Mouse (Mus musculus) heart, embryonic 11.5 days (tissue): ENCODE data around the gene Trim47. TPM values are rescaled to one million over a fixed set of nuclear protein-coding genes. Genes with fewer than 3 reads are reported as not detected.

Experiments used
- ATAC-seq: fragments of 200-750 bp; cut with Nextera tagmentation; replicated peaks from 2 replicates; pipeline ENCODE4 v1.8.0; 2017; ENCODE audit warnings: moderate library complexity; ENCODE audit not compliant: insufficient number of reproducible peaks, low FRiP score, low TSS enrichment
- H3K27ac ChIP-seq: fragments of 300-500 bp; sonication (generic); 2 replicates; pipeline ENCODE4 v1.5.1; 2014; ENCODE audit warnings: mild to moderate bottlenecking, low read depth, low read length
- H3K27me3 ChIP-seq: fragments of 300-500 bp; sonication (generic); 2 replicates; pipeline ENCODE4 v1.6.1; 2014; ENCODE audit warnings: mild to moderate bottlenecking, low read length, mixed read lengths; ENCODE audit not compliant: control insufficient read depth, insufficient read depth
- H3K36me3 ChIP-seq: fragments of 300-500 bp; sonication (generic); 2 replicates; pipeline ENCODE4 v1.6.1; 2014; ENCODE audit warnings: mild to moderate bottlenecking, low read length, moderate library complexity, mixed read lengths; ENCODE audit not compliant: control insufficient read depth, insufficient read depth
- H3K4me1 ChIP-seq: fragments of 300-500 bp; sonication (generic); 2 replicates; pipeline ENCODE4 v1.6.1; 2014; ENCODE audit warnings: low read length; ENCODE audit not compliant: control insufficient read depth, insufficient read depth
- H3K4me2 ChIP-seq: fragments of 300-500 bp; sonication (generic); 2 replicates; pipeline ENCODE4 v1.6.1; 2014; ENCODE audit warnings: mild to moderate bottlenecking, moderate library complexity
- H3K4me3 ChIP-seq: fragments of 300-500 bp; sonication (generic); 2 replicates; pipeline ENCODE4 v1.5.1; 2014; ENCODE audit warnings: low read depth, low read length
- H3K9ac ChIP-seq: fragments of 300-500 bp; sonication (generic); 2 replicates; pipeline ENCODE4 v1.6.1; 2014; ENCODE audit warnings: mild to moderate bottlenecking, low read depth, low read length, moderate library complexity
- H3K9me3 ChIP-seq: fragments of 300-500 bp; sonication (generic); replicated peaks from 2 replicates; pipeline ENCODE4 v1.6.1; 2016; ENCODE audit warnings: low read length; ENCODE audit not compliant: control insufficient read depth
- WGBS: fragments of 180-500 bp; shearing (Covaris S2); extraction: QIAGEN DNeasy Blood & Tissue Kit; methylation state at CpG from one replicate; pipeline ENCODE4 v1.1.7; 2014; ENCODE audit not compliant: insufficient replicate concordance; 5-methylcytosine and 5-hydroxymethylcytosine counted together
- polyA plus RNA-seq: library from polyadenylated mRNA; unstranded; fragments of >200 nt; fragmentation: Nextera tagmentation; extraction: Ambion mirVana; gene quantifications from 2 replicates; pipeline ENCODE4 v1.2.1, GENCODE M21; 2014

The Trim47 gene
- polyA plus RNA-seq, 1 experiment from 2014 or later = 38.3 TPM

DNA sequence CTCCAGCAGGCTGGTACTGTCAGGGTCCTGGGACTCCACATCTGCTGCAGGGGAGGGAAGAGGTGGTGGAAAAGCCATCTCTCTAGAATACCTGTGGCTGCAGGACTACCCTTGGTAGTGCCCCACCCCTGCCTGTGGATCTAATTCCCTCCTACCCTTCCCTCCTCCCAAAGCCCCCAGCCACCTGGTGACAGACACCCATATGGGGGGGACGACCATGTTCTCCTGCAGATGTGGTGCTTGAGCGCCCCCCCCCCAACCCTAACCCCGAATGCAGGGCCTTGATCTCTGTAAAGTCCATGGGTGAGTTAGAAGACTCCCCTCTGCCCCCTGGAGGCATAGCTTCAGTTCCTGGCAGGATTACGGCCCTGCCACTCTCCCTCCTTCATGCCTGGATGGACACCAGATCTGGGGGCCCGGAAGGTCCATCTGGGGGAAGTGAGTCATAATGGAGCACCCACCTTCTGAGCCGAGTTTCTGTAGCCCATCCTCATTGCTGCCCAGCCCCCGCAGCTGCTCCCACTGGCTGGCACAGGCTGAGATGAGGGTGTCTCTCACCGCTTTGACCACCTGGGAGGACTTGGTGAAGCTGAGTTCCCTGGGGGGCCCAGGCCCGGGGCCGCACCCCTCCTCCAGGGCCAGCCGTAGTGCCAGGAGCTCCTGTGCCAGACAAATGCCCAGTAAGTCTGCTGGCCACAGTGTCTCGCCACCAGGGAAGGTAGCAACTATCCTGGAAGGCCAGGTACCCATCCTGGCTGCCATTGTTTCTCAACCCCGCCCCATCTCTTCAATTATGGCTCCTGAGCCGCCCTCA is 19.8 kb downstream of the Trim47 start:
- Histone ChIP-seq H3K4me2 (peak overlapping the region; percentile 87), H3K4me1 (peaks cover 69% of the 10 kb centered on the region), H3K27me3 (peaks cover 21% of the 10 kb centered on the region), H3K4me3 (peak overlapping the region; percentile 71; the same call in 1 of the 2 replicates), H3K27ac (0 out of 2 replicates have a peak overlapping the region, but pooled peaks have one; percentile 5), H3K36me3 (no peaks in the 10 kb centered on the region), H3K9me3 (no peaks in the 10 kb centered on the region), H3K9ac (peak overlapping the region; percentile 84; the same call in 1 of the 2 replicates)
- 27% methylated on average over 14 of the region's 14 CpGs for WGBS
- no peak for ATAC-seq

DNA sequence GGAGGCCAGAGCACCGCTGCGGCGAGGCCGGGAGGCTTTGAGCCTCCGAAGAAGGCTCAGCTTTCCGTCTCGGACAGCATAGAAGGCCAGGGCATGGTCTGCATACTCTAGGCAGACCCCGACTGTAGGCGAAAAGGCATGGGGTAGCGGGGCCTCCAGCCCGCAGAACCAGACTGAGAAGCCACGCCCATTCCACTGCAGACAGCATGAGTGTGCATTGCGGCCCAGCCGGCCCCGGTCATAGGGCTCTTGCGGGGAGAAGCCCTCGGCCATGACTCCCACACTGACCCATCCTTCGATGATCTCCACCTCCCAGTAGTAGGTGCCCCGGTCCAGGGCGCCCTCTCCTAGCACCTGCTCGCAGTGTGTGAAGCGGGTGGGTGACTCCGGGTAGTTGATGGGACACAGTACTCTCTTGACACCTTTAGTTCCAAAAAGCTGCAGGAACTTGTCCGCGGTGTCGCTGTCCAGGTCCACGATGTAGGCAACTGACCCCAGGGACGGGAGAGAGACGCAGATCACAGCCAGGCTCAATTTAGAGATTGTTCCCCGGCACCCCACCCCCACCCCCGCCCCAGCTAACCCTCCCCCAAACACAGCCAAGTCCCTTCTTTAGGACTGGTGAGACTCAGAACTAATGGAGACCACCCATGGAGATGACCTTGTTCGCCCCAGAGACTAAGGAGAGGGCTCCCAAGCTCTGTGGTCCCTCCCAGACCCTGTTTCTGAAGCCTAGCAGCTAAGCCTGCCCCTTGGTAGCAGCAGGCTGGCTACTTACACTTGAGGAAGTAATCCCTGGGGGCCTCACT is 20.7 kb downstream of the Trim47 start:
- ATAC-seq = no peak
- peak overlapping the region; percentile 71 for H3K4me3 ChIP-seq
- 31% methylated on average over 32 of the region's 32 CpGs for WGBS
- H3K27me3 ChIP-seq = peaks cover 21% of the 10 kb centered on the region
- H3K4me1 ChIP-seq = peaks cover 77% of the 10 kb centered on the region
- peak overlapping the region; percentile 36 for H3K9ac ChIP-seq
- H3K9me3 ChIP-seq = no peaks in the 10 kb centered on the region
- H3K36me3 ChIP-seq = no peaks in the 10 kb centered on the region
- H3K27ac ChIP-seq = peak overlapping the region; percentile 24
- H3K4me2 ChIP-seq = peak overlapping the region; percentile 87

DNA sequence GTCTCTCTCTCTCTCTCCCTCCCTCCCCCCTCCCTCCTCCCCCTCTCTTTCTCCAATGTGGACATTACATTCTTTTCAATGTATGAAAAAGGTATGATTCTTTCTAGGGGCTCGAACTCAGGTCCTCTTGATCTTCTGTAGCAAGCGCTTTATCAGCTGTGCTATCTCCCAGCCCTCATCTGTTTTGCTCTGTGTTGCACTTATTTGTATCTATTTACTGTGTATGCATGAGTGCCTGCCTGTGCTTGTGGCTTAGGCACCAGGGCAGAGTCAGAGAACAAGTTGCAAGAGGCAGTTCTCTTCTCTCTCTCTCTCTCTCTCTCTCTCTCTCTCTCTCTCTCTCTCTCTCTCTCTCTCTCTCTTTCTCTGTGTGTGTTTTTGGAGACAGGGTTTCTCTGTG is 21.9 kb downstream of the Trim47 start:
- H3K9me3 ChIP-seq = no peaks in the 10 kb centered on the region
- no peak overlapping the region for H3K4me2 ChIP-seq
- H3K4me3 ChIP-seq = no peak overlapping the region
- no peaks in the 10 kb centered on the region for H3K36me3 ChIP-seq
- peak overlapping the region; percentile 96 for H3K27ac ChIP-seq
- H3K27me3 ChIP-seq = peaks cover 20% of the 10 kb centered on the region
- no peak for ATAC-seq
- H3K4me1 ChIP-seq = peaks cover 83% of the 10 kb centered on the region
- WGBS = 75% methylated on average over 2 of the region's 2 CpGs
- no peak overlapping the region for H3K9ac ChIP-seq

DNA sequence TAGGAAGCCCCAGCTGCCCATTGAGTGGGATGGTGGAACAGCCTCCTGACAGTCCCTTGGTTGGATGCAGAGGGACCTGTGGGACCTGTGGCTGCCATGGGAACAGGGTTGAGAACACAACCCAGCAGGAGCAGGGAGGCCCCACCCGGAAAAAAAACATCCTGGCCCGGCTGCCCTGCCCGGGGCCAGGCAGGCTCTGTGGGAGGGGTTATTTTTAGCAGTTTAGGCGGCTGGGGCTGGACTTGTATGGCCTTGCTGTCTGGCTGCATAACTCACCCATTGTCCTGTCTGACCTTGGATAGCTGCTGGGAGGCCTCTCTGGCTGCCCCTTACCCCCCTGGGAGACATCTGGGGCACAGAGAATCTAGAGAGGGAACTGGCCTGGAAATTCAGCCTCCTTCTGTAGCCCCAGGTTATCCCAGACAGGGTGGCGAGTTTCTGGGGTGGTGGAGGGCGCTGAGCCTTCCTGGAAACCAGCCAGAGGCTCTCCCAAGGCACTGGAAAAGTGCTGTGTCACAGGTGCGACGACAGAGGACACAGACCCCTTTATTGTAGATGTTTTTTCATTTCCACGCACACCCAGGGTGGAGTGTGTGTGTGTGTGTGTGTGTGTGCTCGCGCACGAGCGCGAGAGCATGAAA is 22.9 kb downstream of the Trim47 start:
- peaks cover 86% of the 10 kb centered on the region for H3K4me1 ChIP-seq
- H3K4me2 ChIP-seq = peak overlapping the region; percentile 24
- peak overlapping the region; percentile 65 for H3K9ac ChIP-seq
- H3K4me3 ChIP-seq = no peak overlapping the region
- H3K9me3 ChIP-seq = no peaks in the 10 kb centered on the region
- WGBS = 32% methylated on average over 14 of the region's 14 CpGs
- no peaks in the 10 kb centered on the region for H3K36me3 ChIP-seq
- peak; percentile 74 for ATAC-seq
- H3K27ac ChIP-seq = peak overlapping the region; percentile 96
- peaks cover 12% of the 10 kb centered on the region for H3K27me3 ChIP-seq

DNA sequence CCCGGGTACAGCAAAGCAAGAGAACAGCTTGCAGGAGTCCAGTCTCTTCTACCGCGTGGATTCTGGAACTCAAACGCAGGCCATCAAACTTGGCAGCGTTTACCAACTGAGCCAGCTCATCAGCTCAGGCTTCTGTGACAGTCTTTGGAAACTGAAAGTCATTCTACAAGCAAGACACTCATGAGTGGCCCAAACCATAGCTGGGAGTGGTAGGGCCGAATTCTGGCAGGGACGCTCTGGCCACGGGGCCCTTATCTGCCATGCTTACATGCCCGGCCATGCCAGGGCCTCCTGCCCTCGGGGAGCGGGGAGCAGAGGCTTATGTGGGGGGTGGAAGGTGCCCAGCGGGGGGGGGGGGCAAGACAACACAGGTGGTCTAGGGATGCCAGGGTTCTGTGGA is 23.4 kb downstream of the Trim47 start:
- peaks cover 12% of the 10 kb centered on the region for H3K27me3 ChIP-seq
- H3K27ac ChIP-seq = peak overlapping the region; percentile 96
- WGBS = 48% methylated on average over 12 of the region's 12 CpGs
- no peak for ATAC-seq
- H3K4me3 ChIP-seq = no peak overlapping the region
- H3K36me3 ChIP-seq = no peaks in the 10 kb centered on the region
- peaks cover 89% of the 10 kb centered on the region for H3K4me1 ChIP-seq
- no peaks in the 10 kb centered on the region for H3K9me3 ChIP-seq
- H3K9ac ChIP-seq = peak overlapping the region; percentile 34; the same call in 1 of the 2 replicates
- H3K4me2 ChIP-seq = peak overlapping the region; percentile 24; the same call in 1 of the 2 replicates

DNA sequence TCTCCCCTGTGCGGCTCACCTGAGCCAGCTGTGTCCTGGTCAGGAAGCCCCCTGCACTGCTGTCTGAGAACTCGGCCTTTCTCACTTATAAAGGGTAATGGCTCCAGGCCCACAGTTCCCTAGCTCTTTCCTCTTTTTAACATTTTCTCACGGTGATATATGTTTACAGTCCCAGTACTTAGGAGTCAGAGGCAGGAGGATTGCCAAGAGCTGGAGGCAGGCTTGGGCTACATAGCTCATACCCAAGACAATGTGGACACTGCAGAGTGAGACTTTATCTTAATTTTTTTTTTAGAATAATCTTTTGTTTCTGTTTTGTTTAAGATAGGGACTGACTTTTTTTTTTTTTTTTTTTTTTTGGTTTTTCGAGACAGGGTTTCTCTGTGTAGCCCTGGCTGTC is 24.5 kb downstream of the Trim47 start:
- Histone ChIP-seq H3K27me3 (peaks cover 3% of the 10 kb centered on the region; the same call in 1 of the 2 replicates), H3K9ac (peak overlapping the region; percentile 56), H3K27ac (peak overlapping the region; percentile 92), H3K36me3 (no peaks in the 10 kb centered on the region), H3K4me1 (peaks cover 82% of the 10 kb centered on the region), H3K4me3 (no peak overlapping the region), H3K9me3 (no peaks in the 10 kb centered on the region), H3K4me2 (no peak overlapping the region)
- WGBS = 53% methylated on average over 3 of the region's 4 CpGs
- ATAC-seq = no peak

DNA sequence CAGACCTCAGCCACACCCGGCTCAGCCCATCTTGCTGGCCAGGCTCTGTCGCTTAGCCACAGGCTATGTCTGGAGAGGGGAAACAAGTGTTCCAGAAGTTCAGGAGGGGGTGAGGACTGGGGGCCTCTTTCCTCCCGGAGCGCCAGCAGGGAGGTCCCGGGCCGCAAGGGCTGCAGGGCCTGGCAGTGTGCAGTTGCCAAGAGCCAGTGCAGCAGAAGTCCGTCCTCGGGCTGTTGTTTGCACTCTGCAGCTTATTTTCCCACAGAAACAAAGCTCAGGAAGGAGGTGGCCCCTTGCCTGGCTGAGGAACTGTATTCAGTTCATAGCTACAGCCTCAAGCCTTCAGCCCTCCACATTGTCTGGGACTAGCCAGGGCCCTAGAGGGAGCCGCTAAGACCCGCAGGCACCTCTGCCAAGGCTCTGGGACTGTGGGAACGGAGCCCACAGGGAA is 25.1 kb downstream of the Trim47 start:
- no peak overlapping the region for H3K4me3 ChIP-seq

DNA sequence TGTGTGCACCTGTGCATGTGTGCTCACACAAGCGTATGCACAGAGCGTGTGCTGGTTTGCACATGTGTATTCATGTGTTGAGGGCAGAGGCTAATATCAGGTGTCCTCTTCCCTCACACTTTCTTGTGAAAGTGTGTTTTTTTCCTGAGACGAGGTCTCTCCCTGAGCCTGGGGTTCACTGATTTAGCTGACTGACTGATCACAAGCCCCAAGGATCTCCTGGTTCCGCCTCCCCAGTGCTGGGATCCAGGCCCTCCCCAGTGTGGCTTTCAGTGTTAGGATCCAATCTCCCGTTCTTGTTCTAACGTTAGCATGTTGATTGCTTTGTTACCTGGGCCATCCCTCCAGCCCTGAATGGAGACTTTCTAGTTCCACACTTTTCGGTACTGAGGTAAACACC is 26.2 kb downstream of the Trim47 start:
- peaks cover 66% of the 10 kb centered on the region for H3K4me1 ChIP-seq
- H3K27me3 ChIP-seq = no peaks in the 10 kb centered on the region
- H3K27ac ChIP-seq = peak overlapping the region; percentile 92
- WGBS = 75% methylated on average over 7 of the region's 7 CpGs
- H3K36me3 ChIP-seq = no peaks in the 10 kb centered on the region
- H3K9me3 ChIP-seq = no peaks in the 10 kb centered on the region
- no peak overlapping the region for H3K4me3 ChIP-seq
- no peak for ATAC-seq
- peak overlapping the region; percentile 43 for H3K9ac ChIP-seq
- H3K4me2 ChIP-seq = no peak overlapping the region

More for the DNA sequence above, 25.1 kb downstream of the Trim47 start:
- no peaks in the 10 kb centered on the region; the same call in 1 of the 2 replicates for H3K27me3 ChIP-seq
- H3K9me3 ChIP-seq = no peaks in the 10 kb centered on the region
- peaks cover 77% of the 10 kb centered on the region for H3K4me1 ChIP-seq
- 42% methylated on average over 11 of the region's 11 CpGs for WGBS
- H3K27ac ChIP-seq = peak overlapping the region; percentile 92
- peak; percentile 6; the same call in 1 of the 2 replicates for ATAC-seq
- no peaks in the 10 kb centered on the region for H3K36me3 ChIP-seq
- H3K4me2 ChIP-seq = peak overlapping the region; percentile 20; the same call in 1 of the 2 replicates
- peak overlapping the region; percentile 56 for H3K9ac ChIP-seq
